Mouse (Mus musculus): ENCODE measurements around the gene Ptpn11. TPM values are rescaled to one million over a fixed set of nuclear protein-coding genes. Genes with fewer than 3 reads are reported as not detected.

The Ptpn11 gene
- polyA plus RNA-seq, 1 experiment from 2014 or later = 32.1 TPM

DNA sequence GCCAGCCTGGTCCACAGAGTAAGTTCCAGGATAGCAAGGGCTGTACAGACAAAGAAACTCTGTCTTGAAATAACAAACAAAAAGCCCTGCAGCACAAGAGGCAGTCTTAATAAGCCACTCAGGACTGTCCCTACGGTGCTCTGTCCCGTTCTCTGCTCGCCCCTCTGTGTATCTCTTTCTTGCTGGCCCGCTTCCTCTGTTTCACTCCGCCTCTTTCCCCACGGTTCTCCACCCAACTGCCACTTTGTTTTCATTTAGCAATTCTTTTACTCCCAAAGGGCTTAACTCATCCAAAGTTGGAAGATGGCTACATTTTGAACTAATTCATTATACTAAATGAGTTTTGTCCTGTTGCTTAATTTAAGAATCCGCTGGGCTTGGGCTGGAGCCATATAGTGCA, 50.9 kb downstream of the Ptpn11 start:
- WGBS = 59% methylated on average over 7 of the region's 7 CpGs
- ATAC-seq (no peak), DNase-seq (ENCODE audit: low spot score) (no peak)
- peaks cover 11% of the 10 kb centered on the region for H3K4me1 ChIP-seq (ENCODE audit: control insufficient read depth, insufficient read depth, low read length)
- H3K36me3 ChIP-seq (ENCODE audit: control insufficient read depth, insufficient read depth, low read length) = peaks cover 69% of the 10 kb centered on the region
- H3K27me3 ChIP-seq (replicated peaks; ENCODE audit: control insufficient read depth, insufficient read depth, low read length) = no peaks in the 10 kb centered on the region
- no peak overlapping the region for H3K9ac ChIP-seq (ENCODE audit: low read length)
- no peaks in the 10 kb centered on the region for H3K9me3 ChIP-seq (replicated peaks; ENCODE audit: control insufficient read depth, low read length)
- no peak overlapping the region; the same call in 1 of the 2 replicates for H3K27ac ChIP-seq (ENCODE audit: low read depth, low read length)
- no peak overlapping the region for H3K4me2 ChIP-seq (ENCODE audit: low read length)
- no peak overlapping the region for H3K4me3 ChIP-seq (ENCODE audit: low read depth, low read length)

DNA sequence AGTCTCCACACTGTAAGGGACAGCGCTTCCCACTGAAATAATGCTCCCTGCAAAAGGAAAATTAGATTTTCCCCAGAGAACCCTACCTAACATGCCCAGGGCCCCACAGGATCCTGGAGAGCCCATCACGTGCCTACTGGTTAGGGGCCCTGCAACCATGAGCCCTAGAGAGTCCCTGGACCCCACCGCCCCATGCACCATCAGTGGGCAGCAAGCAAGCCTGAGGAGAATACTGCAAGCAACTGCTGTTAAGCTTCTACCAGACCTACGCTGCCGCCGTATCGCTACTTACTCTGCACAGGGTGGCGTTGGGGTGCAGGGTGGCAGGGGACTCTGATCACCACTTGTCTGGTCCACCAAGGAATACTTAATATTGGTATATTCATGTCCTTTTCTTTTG, 54.1 kb downstream of the Ptpn11 start:
- DNase-seq (ENCODE audit: low spot score) (no peak), ATAC-seq (no peak)
- Histone ChIP-seq H3K27ac (ENCODE audit: low read depth, low read length) (no peak overlapping the region), H3K36me3 (ENCODE audit: control insufficient read depth, insufficient read depth, low read length) (peaks cover 86% of the 10 kb centered on the region), H3K9me3 (replicated peaks; ENCODE audit: control insufficient read depth, low read length) (no peaks in the 10 kb centered on the region), H3K4me1 (ENCODE audit: control insufficient read depth, insufficient read depth, low read length) (0 out of 2 replicates have a peak, but pooled peaks cover 2% of the 10 kb centered on the region), H3K4me3 (ENCODE audit: low read depth, low read length) (no peak overlapping the region), H3K27me3 (replicated peaks; ENCODE audit: control insufficient read depth, insufficient read depth, low read length) (no peaks in the 10 kb centered on the region), H3K9ac (ENCODE audit: low read length) (no peak overlapping the region), H3K4me2 (ENCODE audit: low read length) (no peak overlapping the region)
- WGBS = 95% methylated on average over 8 of the region's 8 CpGs

DNA sequence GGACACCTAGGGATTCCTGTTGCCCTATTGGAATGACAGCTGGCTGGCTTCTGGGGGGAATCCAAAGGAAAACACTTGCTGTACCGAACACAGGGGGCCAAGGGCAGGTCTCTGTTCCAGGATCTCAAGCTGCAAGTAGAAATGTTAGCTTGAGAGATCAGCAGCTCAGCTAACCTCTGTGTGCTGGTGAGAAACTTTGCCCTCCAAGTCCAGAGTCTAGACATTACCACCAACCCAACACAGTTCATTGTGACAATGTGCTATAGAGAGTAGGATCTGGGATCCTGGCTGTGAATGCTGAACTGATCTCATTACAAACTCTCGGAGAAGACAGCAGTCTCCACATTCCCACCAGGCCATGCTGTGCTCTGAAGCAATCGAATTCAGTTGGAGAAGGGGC, 59.4 kb downstream of the Ptpn11 start:
- no peaks in the 10 kb centered on the region for H3K4me1 ChIP-seq (ENCODE audit: control insufficient read depth, insufficient read depth, low read length)
- no peaks in the 10 kb centered on the region for H3K27me3 ChIP-seq (replicated peaks; ENCODE audit: control insufficient read depth, insufficient read depth, low read length)
- WGBS = 91% methylated on average over 3 of the region's 3 CpGs
- H3K9me3 ChIP-seq (replicated peaks; ENCODE audit: control insufficient read depth, low read length) = no peaks in the 10 kb centered on the region
- no peak overlapping the region for H3K9ac ChIP-seq (ENCODE audit: low read length)
- H3K4me3 ChIP-seq (ENCODE audit: low read depth, low read length) = no peak overlapping the region
- no peak for DNase-seq (ENCODE audit: low spot score)
- no peak overlapping the region for H3K4me2 ChIP-seq (ENCODE audit: low read length)
- peaks cover 61% of the 10 kb centered on the region for H3K36me3 ChIP-seq (ENCODE audit: control insufficient read depth, insufficient read depth, low read length)
- no peak overlapping the region for H3K27ac ChIP-seq (ENCODE audit: low read depth, low read length)
- ATAC-seq = no peak

DNA sequence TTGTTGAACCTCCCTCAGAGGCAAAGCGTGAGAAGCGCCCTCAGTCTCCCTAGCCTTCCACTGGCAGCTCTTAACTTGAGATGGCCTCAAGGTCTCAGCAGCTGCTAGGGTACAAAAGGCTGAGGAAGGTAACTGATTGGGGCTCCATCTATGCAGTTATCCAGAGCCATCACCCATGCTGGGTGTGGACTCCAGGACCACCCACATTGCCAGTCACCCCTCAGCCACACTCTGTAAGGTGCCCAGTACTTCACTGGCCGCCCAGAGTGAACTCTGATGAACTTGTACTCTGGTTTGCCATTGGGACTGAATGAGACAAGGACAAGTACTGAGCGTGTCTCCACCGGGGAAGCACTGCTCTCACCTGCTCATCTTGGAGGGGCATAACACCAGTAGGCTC, 61.9 kb downstream of the Ptpn11 start:
- ATAC-seq = no peak
- DNase-seq (ENCODE audit: low spot score) = no peak

DNA sequence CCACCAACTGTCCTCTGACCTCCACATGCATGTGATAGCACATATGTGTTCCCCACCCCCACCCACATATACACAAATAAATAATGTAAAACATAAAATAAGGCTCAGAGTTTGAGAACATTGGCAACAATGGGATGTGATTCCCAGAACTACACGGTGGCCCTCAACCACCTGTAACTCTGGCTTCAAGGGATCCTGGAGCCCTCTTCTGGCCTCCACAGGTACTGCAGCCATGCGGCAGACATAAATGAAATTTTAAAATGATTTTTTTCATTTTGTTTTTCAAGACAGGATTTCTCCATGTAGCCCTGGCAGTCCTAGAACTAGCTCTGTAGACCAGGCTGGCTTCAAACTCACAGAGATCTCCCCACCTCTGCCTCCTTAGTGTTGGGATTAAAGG, 65.1 kb downstream of the Ptpn11 start:
- H3K9ac ChIP-seq (ENCODE audit: low read length) = no peak overlapping the region
- no peak for ATAC-seq
- H3K36me3 ChIP-seq (ENCODE audit: control insufficient read depth, insufficient read depth, low read length) = peaks cover 9% of the 10 kb centered on the region
- no peak for DNase-seq (ENCODE audit: low spot score)
- H3K27ac ChIP-seq (ENCODE audit: low read depth, low read length) = no peak overlapping the region
- H3K4me1 ChIP-seq (ENCODE audit: control insufficient read depth, insufficient read depth, low read length) = 0 out of 2 replicates have a peak, but pooled peaks cover 2% of the 10 kb centered on the region
- H3K4me2 ChIP-seq (ENCODE audit: low read length) = no peak overlapping the region
- 68% methylated on average over 2 of the region's 2 CpGs for WGBS
- no peaks in the 10 kb centered on the region for H3K27me3 ChIP-seq (replicated peaks; ENCODE audit: control insufficient read depth, insufficient read depth, low read length)
- no peaks in the 10 kb centered on the region for H3K9me3 ChIP-seq (replicated peaks; ENCODE audit: control insufficient read depth, low read length)
- H3K4me3 ChIP-seq (ENCODE audit: low read depth, low read length) = no peak overlapping the region

More for the DNA sequence above, 61.9 kb downstream of the Ptpn11 start:
- no peaks in the 10 kb centered on the region for H3K9me3 ChIP-seq (replicated peaks; ENCODE audit: control insufficient read depth, low read length)
- H3K27me3 ChIP-seq (replicated peaks; ENCODE audit: control insufficient read depth, insufficient read depth, low read length) = no peaks in the 10 kb centered on the region
- no peak overlapping the region for H3K27ac ChIP-seq (ENCODE audit: low read depth, low read length)
- H3K9ac ChIP-seq (ENCODE audit: low read length) = no peak overlapping the region
- no peaks in the 10 kb centered on the region for H3K4me1 ChIP-seq (ENCODE audit: control insufficient read depth, insufficient read depth, low read length)
- no peak overlapping the region for H3K4me2 ChIP-seq (ENCODE audit: low read length)
- 98% methylated on average over 5 of the region's 5 CpGs for WGBS
- H3K36me3 ChIP-seq (ENCODE audit: control insufficient read depth, insufficient read depth, low read length) = peaks cover 37% of the 10 kb centered on the region
- no peak overlapping the region for H3K4me3 ChIP-seq (ENCODE audit: low read depth, low read length)

DNA sequence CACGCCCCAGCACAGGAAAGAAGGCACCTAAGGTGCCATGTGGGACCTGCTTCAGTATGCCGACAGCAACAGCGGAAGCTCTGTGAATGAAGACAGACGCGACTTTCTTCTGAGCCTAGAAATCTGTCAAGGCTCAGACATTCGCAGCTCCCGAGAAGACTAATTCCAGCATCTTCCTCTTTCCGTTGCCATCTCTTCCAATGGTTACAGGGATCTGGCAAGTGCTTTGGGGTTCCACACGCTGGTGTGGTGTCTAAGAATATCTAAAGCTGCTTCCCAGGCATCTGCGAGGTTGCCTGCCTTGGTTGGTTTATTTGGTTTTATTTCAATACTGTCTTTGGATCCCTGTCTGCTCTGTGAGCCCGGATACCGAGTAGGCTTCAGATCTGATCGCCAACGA, 65.6 kb downstream of the Ptpn11 start:
- H3K36me3 ChIP-seq (ENCODE audit: control insufficient read depth, insufficient read depth, low read length) = peaks cover 9% of the 10 kb centered on the region
- no peak overlapping the region for H3K27ac ChIP-seq (ENCODE audit: low read depth, low read length)
- ATAC-seq = no peak
- H3K4me3 ChIP-seq (ENCODE audit: low read depth, low read length) = no peak overlapping the region
- no peaks in the 10 kb centered on the region for H3K27me3 ChIP-seq (replicated peaks; ENCODE audit: control insufficient read depth, insufficient read depth, low read length)
- WGBS = 85% methylated on average over 14 of the region's 14 CpGs
- no peak overlapping the region for H3K4me2 ChIP-seq (ENCODE audit: low read length)
- no peaks in the 10 kb centered on the region for H3K9me3 ChIP-seq (replicated peaks; ENCODE audit: control insufficient read depth, low read length)
- H3K9ac ChIP-seq (ENCODE audit: low read length) = no peak overlapping the region
- 0 out of 2 replicates have a peak, but pooled peaks cover 2% of the 10 kb centered on the region for H3K4me1 ChIP-seq (ENCODE audit: control insufficient read depth, insufficient read depth, low read length)
- DNase-seq (ENCODE audit: low spot score) = no peak

DNA sequence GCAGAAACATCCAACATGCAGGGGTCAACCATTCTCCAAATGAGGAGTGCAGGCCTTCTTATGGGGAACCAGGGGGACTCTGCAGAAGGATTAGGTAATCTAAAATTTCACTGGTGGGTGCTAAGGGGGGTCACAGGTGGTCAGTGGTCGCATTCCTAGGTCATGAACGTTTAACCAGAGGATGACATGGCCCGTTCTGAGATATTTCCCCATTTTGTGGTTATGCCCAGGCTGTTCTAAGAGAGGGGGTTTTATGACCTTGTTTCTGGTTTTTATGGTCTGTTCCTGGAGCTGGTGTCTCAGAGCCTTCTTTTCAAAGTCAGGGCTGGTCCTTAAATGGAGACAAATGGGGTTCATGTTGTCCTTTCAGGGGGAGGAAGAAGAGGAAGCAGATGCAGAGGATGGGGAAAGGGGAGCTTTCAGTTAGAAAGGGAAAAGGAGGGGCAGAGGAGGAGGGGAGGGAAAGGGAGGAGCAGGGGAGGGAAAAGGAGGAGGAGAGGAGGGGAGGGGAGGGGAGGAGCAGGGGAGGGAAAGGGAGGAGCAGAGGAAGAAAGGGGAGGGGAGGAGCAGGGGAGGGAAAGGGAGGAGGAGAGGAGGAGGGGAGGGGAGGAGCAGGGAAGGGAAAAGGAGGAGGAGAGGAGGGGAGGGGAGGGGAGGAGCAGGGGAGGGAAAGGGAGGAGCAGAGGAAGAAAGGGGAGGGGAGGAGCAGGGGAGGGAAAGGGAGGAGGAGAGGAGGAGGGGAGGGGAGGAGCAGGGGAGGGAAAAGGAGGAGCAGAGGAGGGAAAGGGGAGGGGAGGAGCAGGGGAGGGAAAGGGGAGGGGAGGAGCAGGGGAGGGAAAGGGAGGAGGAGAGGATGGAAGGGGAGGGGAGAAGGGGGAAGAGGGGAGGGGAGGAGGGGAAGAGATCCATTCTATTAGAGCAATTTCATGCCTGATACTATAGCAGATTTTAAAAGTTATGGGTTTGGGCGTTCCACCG, 66.7 kb downstream of the Ptpn11 start:
- DNase-seq (ENCODE audit: low spot score) = no peak
- 83% methylated on average over 5 of the region's 5 CpGs for WGBS
- H3K27ac ChIP-seq (ENCODE audit: low read depth, low read length) = no peak overlapping the region

DNA sequence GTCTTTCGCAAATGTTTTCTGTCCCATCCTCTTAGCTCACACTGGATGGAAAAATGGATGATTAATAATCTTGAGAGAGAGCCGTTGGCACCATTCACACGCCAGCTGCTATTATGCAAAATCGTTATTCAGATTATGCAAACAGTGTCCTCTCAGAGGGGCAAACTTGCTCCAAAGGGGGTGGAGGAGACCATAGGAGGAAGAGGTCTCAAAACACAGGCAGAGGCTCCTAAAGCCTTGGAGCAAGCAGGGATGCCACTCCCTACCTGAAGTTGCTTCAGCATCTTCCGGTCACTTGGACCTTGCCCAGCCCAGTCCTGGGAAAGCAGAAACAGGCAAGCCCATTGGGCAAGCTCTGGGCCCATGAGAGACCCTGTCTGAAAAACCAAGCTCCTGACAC, 67.8 kb downstream of the Ptpn11 start:
- Histone ChIP-seq H3K4me2 (ENCODE audit: low read length) (no peak overlapping the region), H3K4me1 (ENCODE audit: control insufficient read depth, insufficient read depth, low read length) (0 out of 2 replicates have a peak, but pooled peaks cover 2% of the 10 kb centered on the region), H3K4me3 (ENCODE audit: low read depth, low read length) (no peak overlapping the region), H3K27ac (ENCODE audit: low read depth, low read length) (peak overlapping the region; percentile 27; the same call in 1 of the 2 replicates), H3K9ac (ENCODE audit: low read length) (no peak overlapping the region), H3K36me3 (ENCODE audit: control insufficient read depth, insufficient read depth, low read length) (no peaks in the 10 kb centered on the region), H3K9me3 (replicated peaks; ENCODE audit: control insufficient read depth, low read length) (no peaks in the 10 kb centered on the region), H3K27me3 (replicated peaks; ENCODE audit: control insufficient read depth, insufficient read depth, low read length) (no peaks in the 10 kb centered on the region)
- ATAC-seq = no peak
- no peak for DNase-seq (ENCODE audit: low spot score)
- WGBS = 52% methylated on average over 5 of the region's 5 CpGs

More for the DNA sequence above, 66.7 kb downstream of the Ptpn11 start:
- Histone ChIP-seq H3K4me2 (ENCODE audit: low read length) (no peak overlapping the region), H3K27me3 (replicated peaks; ENCODE audit: control insufficient read depth, insufficient read depth, low read length) (no peaks in the 10 kb centered on the region), H3K4me3 (ENCODE audit: low read depth, low read length) (no peak overlapping the region), H3K9ac (ENCODE audit: low read length) (no peak overlapping the region), H3K4me1 (ENCODE audit: control insufficient read depth, insufficient read depth, low read length) (0 out of 2 replicates have a peak, but pooled peaks cover 2% of the 10 kb centered on the region), H3K9me3 (replicated peaks; ENCODE audit: control insufficient read depth, low read length) (no peaks in the 10 kb centered on the region), H3K36me3 (ENCODE audit: control insufficient read depth, insufficient read depth, low read length) (peaks cover 2% of the 10 kb centered on the region; the same call in 1 of the 2 replicates)
- no peak for ATAC-seq

DNA sequence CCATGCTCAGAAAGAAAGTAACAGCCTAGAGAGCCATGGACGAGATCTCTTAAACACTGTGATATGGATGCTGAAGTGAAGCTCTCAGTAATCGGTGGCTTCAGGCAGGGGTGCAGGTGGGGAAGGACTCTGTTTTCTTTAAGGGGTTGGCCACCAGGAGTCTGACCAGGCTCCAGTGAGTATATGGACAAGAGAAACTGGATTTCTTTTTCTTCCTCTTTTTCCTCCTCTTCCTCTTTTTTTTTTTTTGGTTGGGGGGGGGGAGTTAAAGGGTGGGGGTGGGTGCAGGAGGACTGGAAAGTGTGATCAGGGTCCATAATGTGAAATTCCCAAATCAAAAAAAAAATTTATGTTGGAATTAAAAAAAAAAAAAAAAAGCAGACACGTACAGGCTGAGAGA, 68.6 kb downstream of the Ptpn11 start:
- no peaks in the 10 kb centered on the region for H3K27me3 ChIP-seq (replicated peaks; ENCODE audit: control insufficient read depth, insufficient read depth, low read length)
- DNase-seq (ENCODE audit: low spot score) (no peak), ATAC-seq (no peak)
- H3K27ac ChIP-seq (ENCODE audit: low read depth, low read length) = no peak overlapping the region
- H3K4me2 ChIP-seq (ENCODE audit: low read length) = no peak overlapping the region
- H3K9ac ChIP-seq (ENCODE audit: low read length) = no peak overlapping the region
- H3K4me1 ChIP-seq (ENCODE audit: control insufficient read depth, insufficient read depth, low read length) = 0 out of 2 replicates have a peak, but pooled peaks cover 2% of the 10 kb centered on the region
- no peaks in the 10 kb centered on the region for H3K36me3 ChIP-seq (ENCODE audit: control insufficient read depth, insufficient read depth, low read length)
- 85% methylated on average over 3 of the region's 3 CpGs for WGBS
- H3K9me3 ChIP-seq (replicated peaks; ENCODE audit: control insufficient read depth, low read length) = no peaks in the 10 kb centered on the region
- no peak overlapping the region for H3K4me3 ChIP-seq (ENCODE audit: low read depth, low read length)
